Mouse (Mus musculus): Measurements from ENCODE around the gene Egfl6. TPM values are rescaled to one million over a fixed set of nuclear protein-coding genes. Genes with fewer than 3 reads are reported as not detected.

Egfl6 gene
- polyA plus RNA-seq, 1 experiment from 2014 or later, result 1.1 TPM

DNA sequence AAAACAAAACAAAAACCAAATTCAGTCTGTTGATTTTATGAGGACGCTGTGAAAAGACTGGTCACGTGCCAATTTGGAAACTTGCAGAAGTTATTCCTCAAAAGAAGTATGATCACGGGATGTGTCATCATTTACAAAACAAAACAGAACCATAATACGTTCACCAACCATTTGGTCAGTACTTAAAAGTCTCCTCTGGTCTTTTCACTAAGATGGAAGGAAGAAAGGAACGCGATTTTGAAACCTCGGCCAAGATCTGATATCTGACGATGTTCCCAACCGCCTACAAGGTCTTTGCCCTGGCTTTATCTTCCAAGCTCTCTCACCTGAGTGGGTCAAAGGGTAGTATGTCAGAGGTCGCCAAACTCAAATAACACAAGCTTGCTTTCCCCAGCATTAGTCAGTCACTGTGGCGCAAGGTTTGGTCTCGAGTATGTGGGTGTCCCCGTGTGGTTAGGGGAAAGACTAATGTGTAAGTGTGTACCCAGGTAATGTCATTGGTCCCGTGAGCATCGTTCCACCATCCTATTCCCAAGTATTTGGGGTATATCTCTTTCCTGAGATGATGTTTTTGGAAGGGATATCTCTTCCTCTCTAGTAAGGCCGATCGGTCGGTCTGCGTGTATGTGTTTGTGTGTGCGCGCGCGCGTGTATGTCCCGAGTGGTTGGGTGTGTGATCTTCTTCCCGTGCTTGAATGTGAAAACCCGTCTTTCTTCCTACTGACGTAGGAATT lies 106.7 kb downstream of the Egfl6 start:
- peak overlapping the region; percentile 68 for H3K27ac ChIP-seq
- H3K4me2 ChIP-seq, result peak overlapping the region; percentile 73
- H3K9me3 ChIP-seq (replicated peaks), result no peaks in the 10 kb centered on the region
- H3K4me1 ChIP-seq (replicated peaks), result peaks cover 20% of the 10 kb centered on the region
- no peaks in the 10 kb centered on the region for H3K27me3 ChIP-seq
- DNase-seq (peak; percentile 11), ATAC-seq (ENCODE audit: low read depth) (peak; percentile 30)
- peak overlapping the region; percentile 72 for H3K4me3 ChIP-seq (replicated peaks)
- peaks cover 6% of the 10 kb centered on the region; the same call in 1 of the 2 replicates for H3K36me3 ChIP-seq
- WGBS (ENCODE audit: insufficient replicate concordance), result 16% methylated on average over 28 of the region's 28 CpGs
- H3K9ac ChIP-seq, result peak overlapping the region; percentile 78

DNA sequence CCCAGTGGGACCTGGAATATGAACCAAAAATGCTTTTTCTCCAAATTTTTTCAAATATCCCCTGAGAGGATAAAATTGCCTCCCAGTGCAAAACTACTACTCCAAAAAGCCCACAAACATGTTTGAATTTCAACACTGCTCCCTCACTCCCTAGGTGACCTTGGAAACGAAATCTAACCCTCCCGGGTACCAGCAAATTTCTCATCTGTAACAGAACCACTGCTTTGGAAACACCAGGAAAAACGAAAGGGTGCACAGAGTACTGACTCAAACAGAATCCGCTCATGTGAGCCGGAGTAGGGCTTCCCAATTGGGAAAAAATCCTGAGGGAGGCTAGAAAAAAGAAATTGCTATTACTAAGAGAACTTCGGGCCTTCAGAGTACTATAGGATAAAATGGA lies 108.1 kb downstream of the Egfl6 start:
- Histone ChIP-seq H3K4me2 (peak overlapping the region; percentile 73), H3K9ac (no peak overlapping the region), H3K4me1 (replicated peaks) (peaks cover 23% of the 10 kb centered on the region), H3K9me3 (replicated peaks) (no peaks in the 10 kb centered on the region), H3K4me3 (replicated peaks) (peak overlapping the region; percentile 22; the same call in 1 of the 2 replicates), H3K36me3 (peaks cover 6% of the 10 kb centered on the region; the same call in 1 of the 2 replicates), H3K27ac (no peak overlapping the region), H3K27me3 (no peaks in the 10 kb centered on the region)
- DNase-seq (no peak), ATAC-seq (ENCODE audit: low read depth) (no peak)
- WGBS (ENCODE audit: insufficient replicate concordance), result 76% methylated on average over 6 of the region's 6 CpGs

Other genes with a start within 250 kb of the Egfl6 start
- 14.3 and 16.9 TPM in 2 replicates for gene Trappc2, start 145.1 kb downstream of the Egfl6 start, polyA plus RNA-seq (2015; fragmentation: Nextera tagmentation; extraction: Ambion mirVana)
- gene Ofd1, start 145.0 kb downstream of the Egfl6 start, polyA plus RNA-seq (2015; fragmentation: Nextera tagmentation; extraction: Ambion mirVana), result 2.6 and 3.7 TPM in 2 replicates
- gene Rab9, start 105.9 kb downstream of the Egfl6 start, polyA plus RNA-seq (2015; fragmentation: Nextera tagmentation; extraction: Ambion mirVana), result 24.4 and 29.7 TPM in 2 replicates
- gene Tceanc, start 67.2 kb downstream of the Egfl6 start, polyA plus RNA-seq (2015; fragmentation: Nextera tagmentation; extraction: Ambion mirVana), result 3.3 and 4.0 TPM in 2 replicates